Mouse (Mus musculus): ENCODE measurements around the gene Plin5. TPM values are rescaled to one million over a fixed set of nuclear protein-coding genes. Genes with fewer than 3 reads are reported as not detected.
"Not testable (repeated sequence)": the region's sequence is repeated elsewhere in the genome, so short reads cannot be mapped to it uniquely, and the experiment has no call there.

Plin5 gene
- polyA plus RNA-seq, 1 experiment = 0.06 TPM

DNA sequence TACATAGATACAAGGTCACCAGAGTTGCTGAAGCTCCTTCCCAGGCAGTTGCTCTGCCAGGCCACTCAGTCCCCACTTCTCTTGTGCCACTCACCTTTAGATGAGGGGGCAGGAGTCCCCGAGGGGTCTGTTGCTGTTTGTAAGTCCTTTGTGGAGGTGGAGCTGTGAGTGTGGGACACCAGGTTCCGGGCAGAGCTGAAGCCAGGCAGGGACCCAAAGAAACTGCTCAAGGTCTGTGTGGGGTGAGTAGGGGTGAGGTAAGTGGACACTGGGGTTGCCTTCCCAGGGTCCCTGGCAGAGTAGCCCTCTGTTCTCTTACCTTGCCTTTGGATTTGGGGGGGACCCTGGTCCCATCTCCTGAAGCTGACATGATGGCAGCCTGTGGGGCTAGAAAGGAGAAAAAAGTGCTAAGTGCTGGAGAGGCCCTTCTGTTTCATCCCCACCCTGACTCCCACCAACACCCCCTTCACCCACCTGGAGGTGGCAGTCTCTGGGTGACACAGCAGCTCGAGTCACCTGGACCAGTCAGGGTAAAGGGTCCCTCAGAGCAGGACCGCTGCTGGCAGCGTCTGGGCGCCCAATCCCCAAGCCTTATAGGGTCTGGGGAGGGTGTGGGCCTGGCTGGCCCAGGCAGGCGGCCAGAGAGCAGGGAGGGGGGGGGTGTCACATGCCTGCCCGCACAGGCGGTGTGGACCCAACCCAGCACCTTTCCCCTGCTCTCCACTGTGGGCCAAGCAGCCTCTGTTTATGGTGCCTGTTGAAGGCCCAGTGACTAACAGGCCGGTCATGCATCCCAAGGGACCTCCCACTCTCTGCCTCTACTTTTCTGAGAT is 8.0 kb downstream of the Plin5 start, which contains the start of gene Plin4:
Gene Plin4 (minus strand): TSS at position 585 of the 833 bp plus-strand sequence.
- Histone ChIP-seq H3ac (ENCODE audit: control insufficient read depth, insufficient read length) (no peak within 1 kb of the TSS), H3K79me2 (ENCODE audit: control insufficient read depth, insufficient read depth) (no peaks in the 10 kb centered on the region), H3K36me3 (ENCODE audit: control insufficient read depth, insufficient read depth) (no peaks in the 10 kb centered on the region), H3K4me2 (ENCODE audit: low read depth) (peak within 1 kb of the TSS; percentile 24), H3K4me3 (no peak within 1 kb of the TSS), H3K27me3 (ENCODE audit: control insufficient read depth, insufficient read depth, insufficient read length) (no peaks in the 10 kb centered on the region)
- TF ChIP-seq USF1 (IDR thresholded peaks at IDR 0.05; ENCODE audit: low read depth) (no peak), MAX (IDR thresholded peaks at IDR 0.05; ENCODE audit: low read depth) (no peak), MYOD1 (IDR thresholded peaks at IDR 0.05; ENCODE audit: control insufficient read depth in 1 of 3, insufficient read length in 2 of 3, low read depth in 2 of 3) (peak in 1 of 3 experiments; percentile 23), MYOG (IDR thresholded peaks at IDR 0.05; ENCODE audit: control insufficient read depth in 1 of 3, insufficient read depth in 1 of 3, insufficient read length in 2 of 3, low read depth in 2 of 3) (peak in 1 of 3 experiments; percentile 45), SRF (IDR thresholded peaks at IDR 0.05; ENCODE audit: control insufficient read depth, insufficient read length, low read depth) (peak; percentile 10), POLR2AphosphoS2 (IDR thresholded peaks at IDR 0.05; ENCODE audit: insufficient read length, low read depth) (no peak), E2F4 (IDR thresholded peaks at IDR 0.05; ENCODE audit: insufficient read depth) (no peak)

DNA sequence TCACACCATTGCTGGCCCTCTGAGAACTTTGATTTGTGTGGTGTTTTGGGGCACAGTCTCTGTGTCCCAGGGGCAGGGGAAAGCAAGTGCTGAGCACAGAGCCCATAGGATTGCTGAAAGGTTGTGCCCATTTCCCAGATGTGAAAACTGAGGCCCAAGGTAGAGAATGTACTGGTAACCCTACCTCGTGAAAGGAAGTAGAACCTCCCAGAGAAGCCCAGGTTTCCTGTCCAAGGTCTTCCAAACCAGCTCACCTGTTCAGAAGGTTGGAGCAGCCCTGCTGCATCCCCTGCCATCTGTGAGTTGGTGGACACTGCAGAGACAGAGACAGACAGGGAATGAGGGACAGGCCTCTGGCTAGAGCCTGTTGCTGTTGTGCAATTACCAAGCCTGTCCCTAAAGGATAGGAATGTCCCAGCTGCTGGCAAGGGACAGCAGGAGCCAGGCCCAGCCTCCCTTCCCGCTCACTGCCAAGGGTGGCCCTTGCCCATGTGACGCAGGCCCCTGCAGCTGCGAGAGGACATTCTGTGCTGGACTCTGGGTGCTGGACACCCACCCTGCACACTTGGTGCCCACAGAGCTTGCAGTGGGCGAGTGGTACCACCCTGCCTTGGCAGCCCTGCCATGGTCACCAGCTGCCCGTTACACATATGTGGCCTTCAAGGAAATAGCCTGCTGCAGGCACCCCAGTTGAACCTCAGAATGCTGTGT is 8.9 kb downstream of the Plin5 start:
- TF ChIP-seq USF1 (IDR thresholded peaks at IDR 0.05; ENCODE audit: low read depth) = no peak
- peak; percentile 39 for TF ChIP-seq POLR2AphosphoS2 (IDR thresholded peaks at IDR 0.05; ENCODE audit: insufficient read length, low read depth)
- no peak for TF ChIP-seq E2F4 (IDR thresholded peaks at IDR 0.05; ENCODE audit: insufficient read depth)
- TF ChIP-seq MYOD1 (IDR thresholded peaks at IDR 0.05; ENCODE audit: control insufficient read depth in 1 of 3, insufficient read length in 2 of 3, low read depth in 2 of 3) = peak in 2 of 3 experiments; percentile 77
- TF ChIP-seq REST (IDR thresholded peaks at IDR 0.05; ENCODE audit: insufficient read depth, insufficient read length) = no peak
- no peak for TF ChIP-seq TCF12 (IDR thresholded peaks at IDR 0.05; ENCODE audit: insufficient read depth, poor library complexity, severe bottlenecking)
- TF ChIP-seq SRF (IDR thresholded peaks at IDR 0.05; ENCODE audit: control insufficient read depth, insufficient read length, low read depth) = no peak
- peak; percentile 58; the same call in 1 of the 2 replicates for TF ChIP-seq CEBPB (IDR thresholded peaks at IDR 0.05; ENCODE audit: insufficient read depth, poor library complexity, severe bottlenecking)
- TF ChIP-seq POLR2A (IDR thresholded peaks at IDR 0.05; ENCODE audit: insufficient read length, low read depth) = no peak
- peak in 2 of 3 experiments; percentile 67 to 94 for TF ChIP-seq MYOG (IDR thresholded peaks at IDR 0.05; ENCODE audit: control insufficient read depth in 1 of 3, insufficient read depth in 1 of 3, insufficient read length in 2 of 3, low read depth in 2 of 3)
- TF ChIP-seq MAX (IDR thresholded peaks at IDR 0.05; ENCODE audit: low read depth) = no peak
- TF ChIP-seq TCF3 (IDR thresholded peaks at IDR 0.05; ENCODE audit: insufficient read length, low read depth) = peak; percentile 69

GRCm38 (mm10) chr17:56107736-56108135 is 9.7 kb downstream of the Plin5 start:
- no peaks in the 10 kb centered on the region for H3K27me3 ChIP-seq (ENCODE audit: control insufficient read depth, insufficient read depth, insufficient read length)
- H3K79me2 ChIP-seq (ENCODE audit: control insufficient read depth, insufficient read depth) = no peaks in the 10 kb centered on the region
- H3K4me3 ChIP-seq = no peak overlapping the region
- no peak for TF ChIP-seq MYOG (IDR thresholded peaks at IDR 0.05; ENCODE audit: control insufficient read depth in 1 of 3, insufficient read depth in 1 of 3, insufficient read length in 2 of 3, low read depth in 2 of 3)
- no peak for TF ChIP-seq POLR2AphosphoS2 (IDR thresholded peaks at IDR 0.05; ENCODE audit: insufficient read length, low read depth)
- TF ChIP-seq SRF (IDR thresholded peaks at IDR 0.05; ENCODE audit: control insufficient read depth, insufficient read length, low read depth) = no peak
- H3K36me3 ChIP-seq (ENCODE audit: control insufficient read depth, insufficient read depth) = no peaks in the 10 kb centered on the region
- no peak overlapping the region for H3K4me2 ChIP-seq (ENCODE audit: low read depth)
- H3ac ChIP-seq (ENCODE audit: control insufficient read depth, insufficient read length) = no peak overlapping the region

More for the DNA sequence above, 8.9 kb downstream of the Plin5 start:
- Histone ChIP-seq H3K79me2 (ENCODE audit: control insufficient read depth, insufficient read depth) (no peaks in the 10 kb centered on the region), H3K27me3 (ENCODE audit: control insufficient read depth, insufficient read depth, insufficient read length) (no peaks in the 10 kb centered on the region), H3K36me3 (ENCODE audit: control insufficient read depth, insufficient read depth) (no peaks in the 10 kb centered on the region), H3K4me2 (ENCODE audit: low read depth) (no peak overlapping the region), H3K4me3 (no peak overlapping the region), H3ac (ENCODE audit: control insufficient read depth, insufficient read length) (no peak overlapping the region)

- Histone ChIP-seq H3K36me3 (ENCODE audit: control insufficient read depth, insufficient read depth) (peaks cover 3% of the 10 kb centered on the region), H3K4me3 (no peak overlapping the region), H3ac (ENCODE audit: control insufficient read depth, insufficient read length) (no peak overlapping the region), H3K27me3 (ENCODE audit: control insufficient read depth, insufficient read depth, insufficient read length) (no peaks in the 10 kb centered on the region), H3K4me2 (ENCODE audit: low read depth) (no peak overlapping the region), H3K79me2 (ENCODE audit: control insufficient read depth, insufficient read depth) (no peaks in the 10 kb centered on the region)
- TF ChIP-seq E2F4 (IDR thresholded peaks at IDR 0.05; ENCODE audit: insufficient read depth) (no peak), USF1 (IDR thresholded peaks at IDR 0.05; ENCODE audit: low read depth) (no peak), MYOD1 (IDR thresholded peaks at IDR 0.05; ENCODE audit: control insufficient read depth in 1 of 3, insufficient read length in 2 of 3, low read depth in 2 of 3) (no peak), CEBPB (IDR thresholded peaks at IDR 0.05; ENCODE audit: insufficient read depth, poor library complexity, severe bottlenecking) (no peak), TCF3 (IDR thresholded peaks at IDR 0.05; ENCODE audit: insufficient read length, low read depth) (no peak), MAX (IDR thresholded peaks at IDR 0.05; ENCODE audit: low read depth) (no peak), POLR2AphosphoS2 (IDR thresholded peaks at IDR 0.05; ENCODE audit: insufficient read length, low read depth) (no peak), SRF (IDR thresholded peaks at IDR 0.05; ENCODE audit: control insufficient read depth, insufficient read length, low read depth) (no peak), POLR2A (IDR thresholded peaks at IDR 0.05; ENCODE audit: insufficient read length, low read depth) (no peak), TCF12 (IDR thresholded peaks at IDR 0.05; ENCODE audit: insufficient read depth, poor library complexity, severe bottlenecking) (no peak)
Measured at GRCm38 (mm10) chr17:56106981-56107380, 10.4 kb downstream of the Plin5 start.

- not testable (repeated sequence) for H3K79me2 ChIP-seq (ENCODE audit: control insufficient read depth, insufficient read depth); H3ac ChIP-seq (ENCODE audit: control insufficient read depth, insufficient read length); H3K27me3 ChIP-seq (ENCODE audit: control insufficient read depth, insufficient read depth, insufficient read length); H3K4me3 ChIP-seq; H3K4me2 ChIP-seq (ENCODE audit: low read depth); H3K36me3 ChIP-seq (ENCODE audit: control insufficient read depth, insufficient read depth)
Measured at GRCm38 (mm10) chr17:56106436-56106835, 11.0 kb downstream of the Plin5 start.

GRCm38 (mm10) chr17:56104821-56105220 is 12.6 kb downstream of the Plin5 start:
- H3K4me2 ChIP-seq (ENCODE audit: low read depth); H3K4me3 ChIP-seq; H3K36me3 ChIP-seq (ENCODE audit: control insufficient read depth, insufficient read depth); H3K79me2 ChIP-seq (ENCODE audit: control insufficient read depth, insufficient read depth); H3K27me3 ChIP-seq (ENCODE audit: control insufficient read depth, insufficient read depth, insufficient read length); H3ac ChIP-seq (ENCODE audit: control insufficient read depth, insufficient read length): not testable (repeated sequence)
